Mouse (Mus musculus): Measurements from ENCODE around the gene Zfp51. TPM values are rescaled to one million over a fixed set of nuclear protein-coding genes. Genes with fewer than 3 reads are reported as not detected.
"Not testable (repeated sequence)": the region's sequence is repeated elsewhere in the genome, so short reads cannot be mapped to it uniquely, and the experiment has no call there.

Gene Zfp51
- 14.7 and 16.4 TPM in 2 replicates for polyA plus RNA-seq (2014; fragmentation: Nextera tagmentation; extraction: Ambion mirVana)

DNA sequence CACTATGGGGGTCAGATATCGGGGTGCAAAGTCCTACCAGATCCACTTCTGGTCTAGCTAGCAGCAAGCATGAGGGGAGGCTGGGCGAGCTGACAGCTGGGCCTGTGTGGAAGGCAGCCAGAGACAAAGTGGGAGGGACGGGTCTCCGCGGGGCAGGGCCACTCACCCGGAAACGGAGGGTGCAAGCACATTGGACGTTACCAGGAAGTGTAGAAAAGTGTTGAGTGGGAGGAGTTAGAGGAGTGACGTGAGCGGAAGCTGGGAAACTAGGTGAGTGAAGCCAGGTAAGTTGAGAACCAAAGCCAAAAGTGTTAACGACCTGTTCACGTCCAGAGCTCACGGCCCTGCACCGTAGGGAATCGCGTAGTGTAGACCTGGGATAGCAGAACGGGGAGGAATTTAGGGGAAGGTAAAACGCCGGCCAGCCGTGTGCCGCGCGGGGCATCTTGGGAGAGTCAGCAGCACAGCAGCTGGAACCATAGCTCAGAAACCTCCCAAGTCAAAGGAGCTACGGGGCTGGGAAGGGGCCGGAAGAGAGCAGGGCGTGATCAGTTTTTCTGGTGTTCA is at the start of gene Zfp51:
Gene Zfp51 (plus strand): TSS at position 237 of the 567 bp plus-strand sequence.
- Histone ChIP-seq H3K9me3 (ENCODE audit: control insufficient read depth, low read depth, low read length) (no peaks in the 10 kb centered on the region), H3K36me3 (ENCODE audit: control insufficient read depth, insufficient read depth, low read length) (peaks cover 6% of the 10 kb centered on the region; the same call in 1 of the 2 replicates)
- ATAC-seq (ENCODE audit: insufficient number of reproducible peaks, insufficient read depth, low FRiP score, low read depth), result peak; percentile 100

DNA sequence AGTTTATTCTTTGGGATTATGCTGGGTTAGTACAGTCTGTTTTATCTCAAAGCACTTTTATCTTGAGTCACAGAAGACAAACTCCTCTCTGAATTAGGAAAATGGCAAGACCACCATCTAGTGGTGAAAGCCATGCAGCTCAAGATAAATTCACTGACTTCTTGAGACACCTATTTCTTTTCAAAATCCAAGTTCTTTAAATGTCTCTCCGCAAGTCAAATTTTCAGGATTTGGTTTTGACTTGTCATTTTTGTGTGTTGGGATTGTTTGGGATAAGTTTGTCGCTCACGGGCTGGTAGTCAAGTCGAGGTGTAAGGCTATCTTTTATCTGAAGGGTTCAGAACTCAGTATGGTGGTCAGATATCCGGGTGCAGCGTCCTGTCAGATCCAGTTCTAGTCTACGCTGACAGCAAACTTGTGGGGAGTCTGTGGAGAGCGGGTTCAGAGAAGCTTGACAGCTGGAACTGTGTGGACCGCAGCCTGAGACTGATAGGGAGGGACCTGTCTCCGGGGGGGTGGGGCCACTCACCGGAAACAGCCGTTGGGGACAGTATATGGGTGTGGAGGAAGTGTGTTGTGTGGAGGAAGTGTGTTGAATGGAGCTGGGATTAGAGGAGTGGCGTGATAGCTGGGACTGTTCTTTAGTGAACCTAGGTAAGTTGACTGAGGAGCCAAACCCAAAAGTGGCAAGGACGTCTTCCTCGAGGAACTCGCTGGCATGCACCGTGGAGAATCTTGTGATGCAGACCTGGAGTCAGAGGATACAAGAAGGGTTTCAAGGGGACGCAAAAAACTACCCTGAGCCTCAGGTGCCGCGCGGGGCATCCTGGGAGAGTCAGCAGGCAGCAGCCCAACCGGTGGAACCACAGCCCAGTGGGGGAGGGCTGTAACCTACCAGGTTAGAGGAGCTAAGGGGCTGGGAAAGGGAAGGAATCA is 27.2 kb upstream of the Zfp51 start, which contains the start of gene Zfp54:
Gene Zfp54 (plus strand): TSS at position 564 of the 936 bp plus-strand sequence.
- Histone ChIP-seq H3K4me3 (ENCODE audit: low read depth, low read length) (peak within 1 kb of the TSS; percentile 41), H3K36me3 (ENCODE audit: control insufficient read depth, insufficient read depth, low read length) (no peaks in the 10 kb centered on the region), H3K4me1 (ENCODE audit: control insufficient read depth, insufficient read depth, low read length) (no peaks in the 10 kb centered on the region), H3K9me3 (ENCODE audit: control insufficient read depth, low read depth, low read length) (no peaks in the 10 kb centered on the region), H3K4me2 (replicated peaks; ENCODE audit: low read depth, low read length) (peak within 1 kb of the TSS; percentile 67), H3K27ac (ENCODE audit: low read length) (peak within 1 kb of the TSS; percentile 55; the same call in 1 of the 2 replicates), H3K27me3 (ENCODE audit: control insufficient read depth, insufficient read depth, low read length) (no peaks in the 10 kb centered on the region), H3K9ac (replicated peaks; ENCODE audit: low read depth, low read length) (no peak within 1 kb of the TSS; the same call in 1 of the 2 replicates)
- peak; percentile 100 for ATAC-seq (ENCODE audit: insufficient number of reproducible peaks, insufficient read depth, low FRiP score, low read depth)
- WGBS, result under 1% methylated on average over 22 of the region's 22 CpGs

More for the DNA sequence above, at the start of gene Zfp51:
- peak within 1 kb of the TSS; percentile 45 for H3K9ac ChIP-seq (replicated peaks; ENCODE audit: low read depth, low read length)
- H3K4me1 ChIP-seq (ENCODE audit: control insufficient read depth, insufficient read depth, low read length), result 0 out of 2 replicates have a peak, but pooled peaks cover 5% of the 10 kb centered on the region
- under 1% methylated on average over 26 of the region's 26 CpGs for whole genome bisulfite sequencing
- H3K27ac ChIP-seq (ENCODE audit: low read length), result peak within 1 kb of the TSS; percentile 95
- no peaks in the 10 kb centered on the region for H3K27me3 ChIP-seq (ENCODE audit: control insufficient read depth, insufficient read depth, low read length)
- peak within 1 kb of the TSS; percentile 63 for H3K4me3 ChIP-seq (ENCODE audit: low read depth, low read length)
- peak within 1 kb of the TSS; percentile 61 for H3K4me2 ChIP-seq (replicated peaks; ENCODE audit: low read depth, low read length)

DNA sequence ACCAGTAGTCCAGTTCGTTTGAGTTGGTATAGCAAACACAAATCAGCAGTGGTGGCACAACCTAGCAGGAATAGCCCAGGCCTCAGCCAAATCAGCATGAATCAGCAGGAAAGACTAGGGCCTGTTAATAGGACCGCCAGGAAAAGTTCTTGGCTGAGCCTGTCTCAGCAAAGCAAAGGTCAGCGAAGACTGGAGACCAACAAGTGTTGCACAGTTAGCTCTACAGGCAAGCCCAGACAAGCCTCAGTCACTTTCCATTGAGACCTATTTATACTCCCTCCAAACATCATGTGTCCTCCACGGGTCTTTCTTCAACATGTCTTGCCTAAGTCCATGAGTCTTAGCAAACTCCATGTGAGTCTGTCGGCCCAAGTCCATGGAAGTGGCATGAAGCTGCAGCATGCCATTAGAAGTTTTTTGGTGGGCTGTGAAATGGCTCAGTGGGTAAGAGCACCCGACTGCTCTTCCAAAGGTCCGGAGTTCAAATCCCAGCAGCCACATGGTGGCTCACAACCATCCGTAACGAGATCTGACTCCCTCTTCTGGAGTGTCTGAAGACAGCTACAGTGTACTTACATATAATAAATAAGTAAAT is 11.3 kb upstream of the Zfp51 start:
- H3K36me3 ChIP-seq (ENCODE audit: control insufficient read depth, insufficient read depth, low read length); H3K9ac ChIP-seq (replicated peaks; ENCODE audit: low read depth, low read length); H3K27me3 ChIP-seq (ENCODE audit: control insufficient read depth, insufficient read depth, low read length); H3K4me1 ChIP-seq (ENCODE audit: control insufficient read depth, insufficient read depth, low read length); H3K4me3 ChIP-seq (ENCODE audit: low read depth, low read length); ATAC-seq (ENCODE audit: insufficient number of reproducible peaks, insufficient read depth, low FRiP score, low read depth); H3K9me3 ChIP-seq (ENCODE audit: control insufficient read depth, low read depth, low read length); H3K27ac ChIP-seq (ENCODE audit: low read length); H3K4me2 ChIP-seq (replicated peaks; ENCODE audit: low read depth, low read length): not testable (repeated sequence)
- WGBS, result 81% methylated on average over 9 of the region's 9 CpGs

DNA sequence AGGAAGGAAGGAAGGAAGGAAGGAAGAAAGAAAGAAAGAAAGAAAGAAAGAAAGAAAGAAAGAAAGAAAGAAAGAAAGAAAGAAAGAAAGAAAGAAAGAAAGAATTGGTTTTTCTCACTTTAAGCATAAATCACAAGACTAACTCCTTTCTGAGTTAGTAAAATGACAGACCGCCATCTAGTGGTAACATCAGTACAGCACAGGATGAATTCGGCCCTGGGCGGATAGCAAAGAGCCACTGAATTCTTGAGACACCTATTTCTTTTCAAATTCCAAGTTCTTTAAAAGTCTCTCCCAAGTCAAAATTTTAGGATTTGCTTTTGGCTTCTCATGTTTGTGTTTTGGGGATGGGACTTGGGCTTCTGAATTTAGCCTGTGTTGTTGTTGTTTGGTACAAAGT is 505 bp upstream of the Zfp51 start:
- no peaks in the 10 kb centered on the region for H3K9me3 ChIP-seq (ENCODE audit: control insufficient read depth, low read depth, low read length)
- peaks cover 6% of the 10 kb centered on the region; the same call in 1 of the 2 replicates for H3K36me3 ChIP-seq (ENCODE audit: control insufficient read depth, insufficient read depth, low read length)
- peak overlapping the region; percentile 61 for H3K4me2 ChIP-seq (replicated peaks; ENCODE audit: low read depth, low read length)
- peak; percentile 81 for ATAC-seq (ENCODE audit: insufficient number of reproducible peaks, insufficient read depth, low FRiP score, low read depth)
- H3K4me1 ChIP-seq (ENCODE audit: control insufficient read depth, insufficient read depth, low read length), result 0 out of 2 replicates have a peak, but pooled peaks cover 5% of the 10 kb centered on the region
- peak overlapping the region; percentile 45; the same call in 1 of the 2 replicates for H3K9ac ChIP-seq (replicated peaks; ENCODE audit: low read depth, low read length)
- H3K4me3 ChIP-seq (ENCODE audit: low read depth, low read length), result peak overlapping the region; percentile 63
- WGBS, result 0% methylated on average over 3 of the region's 3 CpGs
- peak overlapping the region; percentile 95; the same call in 1 of the 2 replicates for H3K27ac ChIP-seq (ENCODE audit: low read length)
- H3K27me3 ChIP-seq (ENCODE audit: control insufficient read depth, insufficient read depth, low read length), result no peaks in the 10 kb centered on the region

DNA sequence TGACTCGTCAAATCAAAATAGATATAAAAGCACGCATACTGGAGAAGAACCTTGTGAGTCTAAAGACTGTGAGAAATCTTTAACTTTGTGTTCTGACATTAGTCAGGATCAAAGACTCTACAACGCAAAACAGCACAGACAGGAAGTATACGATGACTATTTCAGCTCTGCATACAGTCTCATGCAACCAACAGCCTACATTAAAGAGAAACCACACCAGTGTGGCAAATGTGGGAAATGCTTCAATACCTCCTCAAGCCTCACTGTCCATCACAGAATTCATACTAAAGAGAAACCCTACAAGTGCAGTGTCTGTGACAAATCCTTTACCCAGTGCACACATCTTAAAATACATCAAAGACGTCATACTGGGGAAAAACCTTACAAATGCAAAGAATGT is 13.4 kb downstream of the Zfp51 start:
- H3K27ac ChIP-seq (ENCODE audit: low read length), result no peak overlapping the region
- no peak overlapping the region for H3K9ac ChIP-seq (replicated peaks; ENCODE audit: low read depth, low read length)
- ATAC-seq (ENCODE audit: insufficient number of reproducible peaks, insufficient read depth, low FRiP score, low read depth), result no peak
- H3K9me3 ChIP-seq (ENCODE audit: control insufficient read depth, low read depth, low read length), result no peaks in the 10 kb centered on the region
- WGBS, result 92% methylated on average over 5 of the region's 5 CpGs
- H3K27me3 ChIP-seq (ENCODE audit: control insufficient read depth, insufficient read depth, low read length), result no peaks in the 10 kb centered on the region
- no peaks in the 10 kb centered on the region for H3K4me1 ChIP-seq (ENCODE audit: control insufficient read depth, insufficient read depth, low read length)
- H3K36me3 ChIP-seq (ENCODE audit: control insufficient read depth, insufficient read depth, low read length), result peaks cover 34% of the 10 kb centered on the region
- no peak overlapping the region for H3K4me3 ChIP-seq (ENCODE audit: low read depth, low read length)
- no peak overlapping the region for H3K4me2 ChIP-seq (replicated peaks; ENCODE audit: low read depth, low read length)

DNA sequence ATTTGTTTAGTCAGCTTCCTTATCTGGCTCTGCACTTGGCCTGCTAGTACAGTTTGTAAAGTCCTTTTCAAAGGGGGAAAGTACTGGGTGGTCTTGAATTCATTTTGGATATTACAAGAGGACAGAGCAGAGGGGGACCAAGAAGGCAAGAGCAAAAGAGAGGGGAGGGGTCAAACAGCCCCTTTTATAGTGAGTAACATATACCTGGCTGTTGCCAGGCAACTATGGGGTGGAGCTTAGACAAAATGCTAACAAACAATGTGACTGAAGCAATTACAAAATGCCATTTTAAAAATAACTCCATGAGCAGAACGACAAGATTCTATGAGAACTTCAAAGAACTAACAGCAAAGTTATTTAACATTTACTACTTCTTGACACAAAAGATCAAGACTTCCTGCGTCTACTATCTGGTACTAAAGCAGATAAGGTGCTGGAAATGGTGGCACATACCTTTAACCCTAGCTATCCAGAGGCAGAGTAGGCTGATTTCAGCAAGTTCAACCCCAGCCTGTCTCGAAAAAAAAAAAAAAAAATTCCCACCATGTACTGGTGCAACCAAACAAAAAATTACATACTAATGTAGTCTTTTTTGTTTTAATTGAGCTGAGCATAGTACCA is 22.0 kb downstream of the Zfp51 start:
- H3K27ac ChIP-seq (ENCODE audit: low read length), result no peak overlapping the region
- no peaks in the 10 kb centered on the region for H3K9me3 ChIP-seq (ENCODE audit: control insufficient read depth, low read depth, low read length)
- H3K4me1 ChIP-seq (ENCODE audit: control insufficient read depth, insufficient read depth, low read length), result peaks cover 7% of the 10 kb centered on the region; the same call in 1 of the 2 replicates
- H3K4me2 ChIP-seq (replicated peaks; ENCODE audit: low read depth, low read length), result no peak overlapping the region
- H3K27me3 ChIP-seq (ENCODE audit: control insufficient read depth, insufficient read depth, low read length), result no peaks in the 10 kb centered on the region
- no peaks in the 10 kb centered on the region for H3K36me3 ChIP-seq (ENCODE audit: control insufficient read depth, insufficient read depth, low read length)
- WGBS, result 58% methylated on average over 3 of the region's 3 CpGs
- no peak for ATAC-seq (ENCODE audit: insufficient number of reproducible peaks, insufficient read depth, low FRiP score, low read depth)
- no peak overlapping the region for H3K4me3 ChIP-seq (ENCODE audit: low read depth, low read length)
- no peak overlapping the region for H3K9ac ChIP-seq (replicated peaks; ENCODE audit: low read depth, low read length)

DNA sequence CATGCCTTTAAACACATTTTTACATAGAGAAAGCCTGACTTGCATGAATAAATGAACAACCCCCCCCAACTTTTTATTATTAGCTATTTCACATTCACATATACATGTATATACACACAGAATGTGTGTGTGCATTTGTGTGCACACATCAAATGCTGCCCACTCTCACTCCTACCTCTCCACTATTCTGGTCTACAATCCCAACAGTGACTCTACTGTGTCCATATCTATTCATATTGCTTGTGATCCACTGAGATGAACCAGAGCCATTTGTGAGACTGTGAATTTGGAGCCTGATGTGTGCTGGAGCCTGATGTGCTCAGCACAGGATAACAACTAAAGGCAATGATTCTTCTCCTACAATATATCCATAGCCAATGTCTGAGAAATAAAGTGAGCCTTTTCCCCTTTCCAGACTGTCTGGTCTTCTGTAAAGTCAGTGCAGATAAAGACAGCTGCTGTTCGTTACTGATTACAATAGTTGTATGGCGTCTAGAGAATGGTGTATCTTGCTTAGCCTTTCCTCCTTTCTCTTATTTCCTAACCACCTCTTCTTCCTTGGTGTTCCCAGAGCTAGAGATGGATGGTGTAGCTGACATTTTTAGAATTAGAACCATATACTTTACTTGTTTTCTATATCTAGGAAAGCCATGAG is 22.6 kb downstream of the Zfp51 start:
- H3K27ac ChIP-seq (ENCODE audit: low read length), result no peak overlapping the region; the same call in 1 of the 2 replicates
- H3K4me2 ChIP-seq (replicated peaks; ENCODE audit: low read depth, low read length), result no peak overlapping the region
- no peaks in the 10 kb centered on the region for H3K36me3 ChIP-seq (ENCODE audit: control insufficient read depth, insufficient read depth, low read length)
- no peaks in the 10 kb centered on the region for H3K27me3 ChIP-seq (ENCODE audit: control insufficient read depth, insufficient read depth, low read length)
- H3K4me3 ChIP-seq (ENCODE audit: low read depth, low read length), result no peak overlapping the region
- no peak overlapping the region for H3K9ac ChIP-seq (replicated peaks; ENCODE audit: low read depth, low read length)
- peaks cover 7% of the 10 kb centered on the region; the same call in 1 of the 2 replicates for H3K4me1 ChIP-seq (ENCODE audit: control insufficient read depth, insufficient read depth, low read length)
- WGBS, result 43% methylated on average over 2 of the region's 2 CpGs
- ATAC-seq (ENCODE audit: insufficient number of reproducible peaks, insufficient read depth, low FRiP score, low read depth), result no peak
- H3K9me3 ChIP-seq (ENCODE audit: control insufficient read depth, low read depth, low read length), result no peaks in the 10 kb centered on the region
